Mouse (Mus musculus) ES-Bruce4 (cell line): ENCODE data around the gene Txndc5. TPM values are rescaled to one million over a fixed set of nuclear protein-coding genes. Genes with fewer than 3 reads are reported as not detected.

Experiments
- H3K27ac ChIP-seq: 2 replicates; pipeline ENCODE4 v1.5.1; 2012; ENCODE audit warnings: low read length, inconsistent platforms; ENCODE audit not compliant: insufficient read depth
- H3K27me3 ChIP-seq: 2 replicates; pipeline ENCODE4 v1.6.1; 2012; ENCODE audit warnings: mild to moderate bottlenecking, low read length, inconsistent platforms; ENCODE audit not compliant: control insufficient read depth, poor library complexity, insufficient read depth, severe bottlenecking
- H3K36me3 ChIP-seq: 2 replicates; pipeline ENCODE4 v1.6.1; 2012; ENCODE audit warnings: inconsistent platforms, mild to moderate bottlenecking, low read length, moderate library complexity; ENCODE audit not compliant: control insufficient read depth, poor library complexity, insufficient read depth, severe bottlenecking
- H3K4me1 ChIP-seq: one replicate; pipeline ENCODE4 v1.8.1; 2011; ENCODE audit warnings: low read length; ENCODE audit not compliant: control insufficient read depth, insufficient read depth
- H3K4me3 ChIP-seq: 2 replicates; pipeline ENCODE4 v1.5.1; 2011; ENCODE audit warnings: low read depth, mild to moderate bottlenecking, low read length
- H3K9ac ChIP-seq: 2 replicates; pipeline ENCODE4 v1.6.1; 2012; ENCODE audit warnings: low read depth, mild to moderate bottlenecking, inconsistent platforms; ENCODE audit not compliant: poor library complexity, severe bottlenecking
- H3K9me3 ChIP-seq: replicated peaks from 2 replicates; pipeline ENCODE4 v1.6.1; 2012; ENCODE audit warnings: mild to moderate bottlenecking, low read length, inconsistent platforms; ENCODE audit not compliant: control insufficient read depth, poor library complexity, insufficient read depth, severe bottlenecking
- CTCF ChIP-seq: IDR thresholded peaks from one replicate; pipeline ENCODE4 v1.8.1; 2011; ENCODE audit warnings: low read depth, low read length
- EP300 ChIP-seq: IDR thresholded peaks from 2 replicates; pipeline ENCODE4 v1.6.1; 2011; ENCODE audit warnings: low read depth, low read length; ENCODE audit not compliant: insufficient read depth
- POLR2A ChIP-seq: IDR thresholded peaks from one replicate; pipeline ENCODE4 v1.8.1; 2011; ENCODE audit warnings: low read length; ENCODE audit not compliant: insufficient read depth
- polyA plus RNA-seq: library from polyadenylated mRNA; stranded (reverse); fragments of >200 nt; gene quantifications from 2 replicates; pipeline ENCODE4 v1.2.4, GENCODE M21; 2011; ENCODE audit warnings: low read depth; ENCODE audit not compliant: missing spikeins, insufficient read depth, insufficient read length

Gene Txndc5
- 106 and 109 TPM in 2 replicates for polyA plus RNA-seq

GRCm38 (mm10) chr13:38528687-38529294 is at the start of gene Txndc5:
Gene Txndc5 (minus strand): TSS chr13:38528824.
- Histone ChIP-seq H3K36me3 (no peaks in the 10 kb centered on the region), H3K27me3 (no peaks in the 10 kb centered on the region), H3K9me3 (no peaks in the 10 kb centered on the region), H3K4me1 (peaks cover 4% of the 10 kb centered on the region), H3K27ac (no peak within 1 kb of the TSS), H3K4me3 (peak within 1 kb of the TSS; percentile 75), H3K9ac (peak within 1 kb of the TSS; percentile 85)
- TF ChIP-seq EP300 (no peak), POLR2A (no peak), CTCF (no peak)

DNA sequence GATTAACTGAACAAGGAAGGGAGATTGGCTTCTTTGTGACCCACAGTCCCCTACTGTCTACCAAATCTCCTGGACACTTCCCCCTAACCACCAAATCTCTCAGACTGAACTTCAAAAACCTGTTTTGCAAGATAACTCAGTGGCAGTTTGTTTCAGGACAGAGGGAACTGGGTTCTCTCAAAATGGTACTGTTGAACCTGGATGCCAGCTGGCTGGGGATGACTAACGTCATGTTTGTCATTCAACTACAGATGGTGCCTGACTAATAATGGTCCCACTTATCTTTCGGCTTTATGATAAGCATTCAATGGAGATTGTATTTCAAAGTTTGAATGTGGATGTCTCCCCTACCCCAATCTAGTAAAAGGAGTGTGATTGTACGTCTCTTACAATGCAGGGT is 46.0 kb upstream of the Txndc5 start:
- Histone ChIP-seq H3K4me1 (no peaks in the 10 kb centered on the region), H3K27me3 (no peaks in the 10 kb centered on the region), H3K36me3 (no peaks in the 10 kb centered on the region), H3K4me3 (no peak overlapping the region), H3K9ac (no peak overlapping the region), H3K9me3 (no peaks in the 10 kb centered on the region), H3K27ac (no peak overlapping the region)
- no peak for TF ChIP-seq POLR2A
- TF ChIP-seq CTCF, result no peak
- TF ChIP-seq EP300, result no peak

- Histone ChIP-seq H3K27ac (no peak overlapping the region), H3K9me3 (no peaks in the 10 kb centered on the region), H3K4me1 (no peaks in the 10 kb centered on the region), H3K4me3 (no peak overlapping the region), H3K9ac (no peak overlapping the region), H3K27me3 (no peaks in the 10 kb centered on the region), H3K36me3 (no peaks in the 10 kb centered on the region)
- no peak for TF ChIP-seq POLR2A
- no peak for TF ChIP-seq EP300
- TF ChIP-seq CTCF, result no peak
Observed at GRCm38 (mm10) chr13:38573281-38573680, 44.7 kb upstream of the Txndc5 start.

DNA sequence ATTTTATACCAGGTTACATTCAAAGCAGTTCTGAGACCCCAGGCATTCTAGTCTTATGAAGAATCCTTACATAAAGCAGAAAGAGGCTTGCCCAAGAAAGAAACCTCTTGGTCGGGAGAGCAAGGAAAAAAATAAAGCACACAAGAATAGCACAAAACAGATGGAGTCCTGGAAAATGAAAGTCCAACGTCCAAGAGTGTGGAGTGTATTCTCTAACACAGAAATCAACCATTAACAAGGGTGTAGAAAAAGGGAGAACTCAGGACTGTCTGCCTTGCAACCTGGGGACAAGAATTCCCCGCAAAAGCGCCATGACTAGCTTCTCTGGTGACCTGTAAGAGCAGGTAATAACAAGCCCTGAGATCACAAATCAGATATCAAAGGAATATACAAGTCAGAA is 36.6 kb upstream of the Txndc5 start:
- no peak overlapping the region for H3K9ac ChIP-seq
- H3K36me3 ChIP-seq, result no peaks in the 10 kb centered on the region
- H3K27me3 ChIP-seq, result no peaks in the 10 kb centered on the region
- H3K4me3 ChIP-seq, result no peak overlapping the region
- no peak for TF ChIP-seq POLR2A
- TF ChIP-seq EP300, result no peak
- TF ChIP-seq CTCF, result no peak
- no peak overlapping the region for H3K27ac ChIP-seq
- no peaks in the 10 kb centered on the region for H3K9me3 ChIP-seq
- no peaks in the 10 kb centered on the region for H3K4me1 ChIP-seq

DNA sequence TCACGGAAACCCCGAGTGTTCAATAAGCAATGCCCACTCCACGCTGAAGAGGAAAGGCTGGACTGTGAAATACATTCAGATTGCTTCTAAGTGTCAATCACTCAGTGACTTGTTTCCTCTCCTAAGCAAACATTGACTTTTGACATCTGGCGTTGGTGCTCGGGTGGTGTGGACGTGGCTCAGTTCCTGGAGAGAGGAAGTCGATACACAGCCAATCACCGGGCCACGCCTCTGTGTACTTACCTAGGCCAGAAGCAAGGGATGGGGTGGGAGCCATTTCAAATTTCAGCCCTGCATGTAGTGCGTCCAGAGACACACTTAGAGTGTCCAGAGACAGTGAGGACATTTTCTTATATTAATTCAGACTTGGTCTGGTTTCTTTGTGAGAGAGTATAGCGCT is 26.0 kb upstream of the Txndc5 start:
- Histone ChIP-seq H3K4me1 (no peaks in the 10 kb centered on the region), H3K36me3 (no peaks in the 10 kb centered on the region), H3K4me3 (no peak overlapping the region), H3K27ac (no peak overlapping the region), H3K27me3 (no peaks in the 10 kb centered on the region), H3K9me3 (peaks cover 3% of the 10 kb centered on the region; the same call in 1 of the 2 replicates), H3K9ac (no peak overlapping the region)
- TF ChIP-seq EP300, result no peak

GRCm38 (mm10) chr13:38554210-38554609 is 25.6 kb upstream of the Txndc5 start:
- Histone ChIP-seq H3K36me3 (no peaks in the 10 kb centered on the region), H3K27ac (no peak overlapping the region), H3K4me3 (no peak overlapping the region), H3K4me1 (no peaks in the 10 kb centered on the region), H3K27me3 (no peaks in the 10 kb centered on the region), H3K9me3 (peaks cover 3% of the 10 kb centered on the region; the same call in 1 of the 2 replicates), H3K9ac (no peak overlapping the region)
- no peak for TF ChIP-seq CTCF
- no peak for TF ChIP-seq EP300
- no peak for TF ChIP-seq POLR2A
